Mouse (Mus musculus) liver, embryonic 11.5 days (tissue): ENCODE measurements around the gene Ncoa7. TPM values are rescaled to one million over a fixed set of nuclear protein-coding genes. Genes with fewer than 3 reads are reported as not detected.

ENCODE experiments used
- ATAC-seq: fragments of 200-750 bp; cut with Nextera tagmentation; replicated peaks from 2 replicates; pipeline ENCODE4 v1.8.0; 2017; ENCODE audit warnings: moderate number of reproducible peaks, mild to moderate bottlenecking, moderate TSS enrichment, moderate library complexity; ENCODE audit not compliant: low FRiP score
- DNase-seq: peaks from one replicate; pipeline ENCODE4 v3.0.0-alpha.2; 2017; ENCODE audit warnings: low spot score
- H3K27ac ChIP-seq: fragments of 300-500 bp; sonication (generic); 2 replicates; pipeline ENCODE4 v1.5.1; 2014; ENCODE audit warnings: mild to moderate bottlenecking, low read depth, low read length, control low read depth
- H3K27me3 ChIP-seq: fragments of 300-500 bp; sonication (generic); replicated peaks from 2 replicates; pipeline ENCODE4 v1.6.1; 2014; ENCODE audit warnings: low read length, mixed read lengths; ENCODE audit not compliant: control insufficient read depth, insufficient read depth
- H3K36me3 ChIP-seq: fragments of 300-500 bp; sonication (generic); 2 replicates; pipeline ENCODE4 v1.6.1; 2014; ENCODE audit warnings: mild to moderate bottlenecking, low read length, moderate library complexity, mixed read lengths; ENCODE audit not compliant: control insufficient read depth, insufficient read depth
- H3K4me1 ChIP-seq: fragments of 300-500 bp; sonication (generic); replicated peaks from 2 replicates; pipeline ENCODE4 v1.6.1; 2014; ENCODE audit warnings: low read length, mixed read lengths; ENCODE audit not compliant: control insufficient read depth, insufficient read depth
- H3K4me2 ChIP-seq: fragments of 300-500 bp; sonication (generic); 2 replicates; pipeline ENCODE4 v1.6.1; 2014; ENCODE audit warnings: mild to moderate bottlenecking, control low read depth, moderate library complexity
- H3K4me3 ChIP-seq: fragments of 300-500 bp; sonication (generic); 2 replicates; pipeline ENCODE4 v1.5.1; 2014; ENCODE audit warnings: low read depth, low read length, control low read depth
- H3K9ac ChIP-seq: fragments of 300-500 bp; sonication (generic); 2 replicates; pipeline ENCODE4 v1.6.1; 2014; ENCODE audit warnings: low read depth, low read length, control low read depth
- H3K9me3 ChIP-seq: fragments of 300-500 bp; sonication (generic); 2 replicates; pipeline ENCODE4 v1.6.1; 2016; ENCODE audit warnings: low read length, inconsistent platforms, mixed read lengths; ENCODE audit not compliant: control insufficient read depth
- WGBS: fragments of 180-500 bp; shearing (Covaris S2); extraction: QIAGEN DNeasy Blood & Tissue Kit; methylation state at CpG from one replicate; pipeline ENCODE4 v1.1.7; 2014; 5-methylcytosine and 5-hydroxymethylcytosine counted together
- polyA plus RNA-seq: library from polyadenylated mRNA; unstranded; fragments of >200 nt; fragmentation: Nextera tagmentation; extraction: Ambion mirVana; gene quantifications from 2 replicates; pipeline ENCODE4 v1.2.1, GENCODE M21; 2014

Gene Ncoa7
- polyA plus RNA-seq, 1 experiment from 2014 or later: 11.2 TPM

GRCm38 (mm10) chr10:30613039-30613438, 190.1 kb downstream of the Ncoa7 start:
- Histone ChIP-seq H3K9me3 (no peaks in the 10 kb centered on the region), H3K4me3 (no peak overlapping the region), H3K27ac (no peak overlapping the region), H3K4me2 (no peak overlapping the region), H3K27me3 (no peaks in the 10 kb centered on the region), H3K9ac (no peak overlapping the region), H3K4me1 (no peaks in the 10 kb centered on the region), H3K36me3 (no peaks in the 10 kb centered on the region)
- WGBS: 78% methylated on average over 4 of the region's 4 CpGs
- DNase-seq (no peak), ATAC-seq (no peak)

GRCm38 (mm10) chr10:30609614-30610013, 193.5 kb downstream of the Ncoa7 start:
- Histone ChIP-seq H3K27me3 (no peaks in the 10 kb centered on the region), H3K4me3 (no peak overlapping the region), H3K27ac (no peak overlapping the region), H3K4me2 (no peak overlapping the region), H3K9me3 (no peaks in the 10 kb centered on the region), H3K4me1 (no peaks in the 10 kb centered on the region), H3K36me3 (no peaks in the 10 kb centered on the region), H3K9ac (no peak overlapping the region)
- DNase-seq (no peak), ATAC-seq (no peak)

- Histone ChIP-seq H3K4me3 (no peak overlapping the region), H3K27me3 (no peaks in the 10 kb centered on the region), H3K4me1 (no peaks in the 10 kb centered on the region), H3K9ac (no peak overlapping the region), H3K36me3 (no peaks in the 10 kb centered on the region), H3K4me2 (no peak overlapping the region), H3K9me3 (no peaks in the 10 kb centered on the region), H3K27ac (no peak overlapping the region)
- DNase-seq (no peak), ATAC-seq (no peak)
- WGBS: 67% methylated on average over 2 of the region's 2 CpGs
These were observed 195.0 kb downstream of the Ncoa7 start for GRCm38 (mm10) chr10:30608109-30608508.

- WGBS: under 1% methylated on average over 24 of the region's 28 CpGs
- no peaks in the 10 kb centered on the region for H3K9me3 ChIP-seq
- peak within 1 kb of the TSS; percentile 79 for H3K27ac ChIP-seq
- peak within 1 kb of the TSS; percentile 73 for H3K4me2 ChIP-seq
- peak within 1 kb of the TSS; percentile 84 for H3K4me3 ChIP-seq
- ATAC-seq (peak; percentile 94), DNase-seq (peak; percentile 88)
- peak within 1 kb of the TSS; percentile 85 for H3K9ac ChIP-seq
- H3K4me1 ChIP-seq: peaks cover 7% of the 10 kb centered on the region
- 0 out of 2 replicates have a peak, but pooled peaks cover 4% of the 10 kb centered on the region for H3K36me3 ChIP-seq
- no peaks in the 10 kb centered on the region for H3K27me3 ChIP-seq
These were observed 202.6 kb downstream of the Ncoa7 start, which contains the start of gene Trmt11 for GRCm38 (mm10) chr10:30600542-30600966. Gene Trmt11, minus strand, starts transcription at chr10:30600749.

GRCm38 (mm10) chr10:30600094-30600534, 203.0 kb downstream of the Ncoa7 start:
- ATAC-seq (peak; percentile 84), DNase-seq (no peak)
- Histone ChIP-seq H3K9ac (peak overlapping the region; percentile 85), H3K4me3 (peak overlapping the region; percentile 84), H3K4me1 (peaks cover 7% of the 10 kb centered on the region), H3K27ac (peak overlapping the region; percentile 79), H3K36me3 (0 out of 2 replicates have a peak, but pooled peaks cover 7% of the 10 kb centered on the region), H3K27me3 (no peaks in the 10 kb centered on the region), H3K4me2 (peak overlapping the region; percentile 73), H3K9me3 (no peaks in the 10 kb centered on the region)
- under 1% methylated on average over 27 of the region's 27 CpGs for WGBS

GRCm38 (mm10) chr10:30587037-30587436, 216.1 kb downstream of the Ncoa7 start:
- Histone ChIP-seq H3K27ac (no peak overlapping the region), H3K4me3 (no peak overlapping the region), H3K9ac (no peak overlapping the region), H3K36me3 (peaks cover 13% of the 10 kb centered on the region; the same call in 1 of the 2 replicates), H3K4me1 (no peaks in the 10 kb centered on the region), H3K27me3 (no peaks in the 10 kb centered on the region), H3K9me3 (no peaks in the 10 kb centered on the region), H3K4me2 (no peak overlapping the region)
- ATAC-seq (no peak; the same call in 1 of the 2 replicates), DNase-seq (no peak)
- WGBS: 82% methylated on average over 5 of the region's 5 CpGs

GRCm38 (mm10) chr10:30585691-30586090, 217.4 kb downstream of the Ncoa7 start:
- DNase-seq (no peak), ATAC-seq (peak; percentile 65)
- Histone ChIP-seq H3K4me2 (no peak overlapping the region), H3K36me3 (peaks cover 13% of the 10 kb centered on the region; the same call in 1 of the 2 replicates), H3K4me3 (no peak overlapping the region), H3K9ac (no peak overlapping the region), H3K9me3 (no peaks in the 10 kb centered on the region), H3K27me3 (no peaks in the 10 kb centered on the region), H3K4me1 (no peaks in the 10 kb centered on the region), H3K27ac (no peak overlapping the region)
- 84% methylated on average over 1 of the region's 1 CpGs for WGBS

Other genes starting within 250 kb of the Ncoa7 start
- gene Trmt11, start 202.6 kb downstream of the Ncoa7 start, polyA plus RNA-seq: 38.3 and 40.9 TPM in 2 replicates
- gene Hint3, start 173.7 kb downstream of the Ncoa7 start, polyA plus RNA-seq: 18.6 and 19.3 TPM in 2 replicates
- 0.77 and 0.93 TPM in 2 replicates for gene Hey2, start 39.5 kb upstream of the Ncoa7 start, polyA plus RNA-seq